ENCODE assay signal across 25 mouse cellular contexts in genomic region chr10:71169171-71169570, GRCm38 (mm10). TPM values are rescaled to one million over a fixed set of nuclear protein-coding genes. Genes with fewer than 3 reads are reported as not detected.
"Had no signal": no experiment of that assay in that cellular context is flagged by ENCODE, and none has a peak within 500 bp of the region (broad histone marks: within the 10 kb centered on the region; RNA-seq: fewer than 3 reads in every experiment).

No protein-coding gene starts in this region.

- H3K27me3 ChIP-seq: embryonic facial prominence, embryonic 12.5 days; embryonic facial prominence, embryonic 15.5 days; forebrain, embryonic 12.5 days; forebrain, embryonic 13.5 days; forebrain, embryonic 15.5 days had no signal

- H3K27ac ChIP-seq: embryonic facial prominence, embryonic 10.5 days; embryonic facial prominence, embryonic 12.5 days; embryonic facial prominence, embryonic 13.5 days; embryonic facial prominence, embryonic 15.5 days; forebrain, embryonic 10.5 days; forebrain, embryonic 12.5 days; forebrain, embryonic 13.5 days; forebrain, embryonic 15.5 days; gastrocnemius, adult 2 months; heart, adult 2 months; heart, embryonic 10.5 days had no signal

- H3K9me3 ChIP-seq: embryonic facial prominence, embryonic 10.5 days; embryonic facial prominence, embryonic 12.5 days; embryonic facial prominence, embryonic 13.5 days; embryonic facial prominence, embryonic 15.5 days; forebrain, embryonic 10.5 days; forebrain, embryonic 12.5 days; forebrain, embryonic 15.5 days; heart, embryonic 10.5 days had no signal

- H3K36me3 ChIP-seq: embryonic facial prominence, embryonic 10.5 days; embryonic facial prominence, embryonic 12.5 days; embryonic facial prominence, embryonic 13.5 days; embryonic facial prominence, embryonic 15.5 days; forebrain, embryonic 10.5 days; forebrain, embryonic 12.5 days; forebrain, embryonic 15.5 days; heart, embryonic 10.5 days had no signal

- H3K4me2 ChIP-seq: embryonic facial prominence, embryonic 12.5 days; embryonic facial prominence, embryonic 13.5 days; embryonic facial prominence, embryonic 15.5 days; forebrain, embryonic 12.5 days; forebrain, embryonic 13.5 days; forebrain, embryonic 15.5 days; heart, embryonic 11.5 days had no signal

- DNase-seq: cerebellum, adult 9-11 months; cerebellum, postnatal 10 days; cerebellum, postnatal 14 days; cerebellum, postnatal 25 days; cerebellum, postnatal 36 days; embryo, embryonic 11 days; forebrain, postnatal 0 days; gastrocnemius, postnatal 10 days had no signal

- ATAC-seq: forebrain, embryonic 13.5 days; forebrain, embryonic 14.5 days; forebrain, embryonic 15.5 days; forebrain, embryonic 16.5 days; forebrain, postnatal 0 days had no signal

- H3K4me1 ChIP-seq: embryonic facial prominence, embryonic 10.5 days; embryonic facial prominence, embryonic 12.5 days; embryonic facial prominence, embryonic 13.5 days; embryonic facial prominence, embryonic 15.5 days; forebrain, embryonic 10.5 days; forebrain, embryonic 12.5 days; forebrain, embryonic 13.5 days; forebrain, embryonic 15.5 days had no signal

- H3K4me3 ChIP-seq: embryonic facial prominence, embryonic 10.5 days; embryonic facial prominence, embryonic 12.5 days; embryonic facial prominence, embryonic 13.5 days; embryonic facial prominence, embryonic 15.5 days; erythroblast, embryonic 14.5 days; forebrain, embryonic 10.5 days; forebrain, embryonic 12.5 days; forebrain, embryonic 13.5 days; forebrain, embryonic 15.5 days; gastrocnemius, adult 2 months; heart, adult 2 months; heart, embryonic 10.5 days had no signal

- H3K9ac ChIP-seq: embryonic facial prominence, embryonic 12.5 days; embryonic facial prominence, embryonic 13.5 days; embryonic facial prominence, embryonic 15.5 days; forebrain, embryonic 12.5 days; forebrain, embryonic 13.5 days; forebrain, embryonic 15.5 days; forebrain, postnatal 0 days had no signal

RNA-seq across cellular contexts. Expression of gene Bicc1, which starts 9.7 kb away (rescaled TPM):
- total RNA-seq: common myeloid progenitor, adult 5-6 weeks; granulocyte monocyte progenitor cell, adult 5-6 weeks had no signal
- polyA plus RNA-seq: erythroblast, embryonic 14.5 days had no signal
